ENCODE assay signal across 22 mouse cellular contexts in the genomic region with DNA sequence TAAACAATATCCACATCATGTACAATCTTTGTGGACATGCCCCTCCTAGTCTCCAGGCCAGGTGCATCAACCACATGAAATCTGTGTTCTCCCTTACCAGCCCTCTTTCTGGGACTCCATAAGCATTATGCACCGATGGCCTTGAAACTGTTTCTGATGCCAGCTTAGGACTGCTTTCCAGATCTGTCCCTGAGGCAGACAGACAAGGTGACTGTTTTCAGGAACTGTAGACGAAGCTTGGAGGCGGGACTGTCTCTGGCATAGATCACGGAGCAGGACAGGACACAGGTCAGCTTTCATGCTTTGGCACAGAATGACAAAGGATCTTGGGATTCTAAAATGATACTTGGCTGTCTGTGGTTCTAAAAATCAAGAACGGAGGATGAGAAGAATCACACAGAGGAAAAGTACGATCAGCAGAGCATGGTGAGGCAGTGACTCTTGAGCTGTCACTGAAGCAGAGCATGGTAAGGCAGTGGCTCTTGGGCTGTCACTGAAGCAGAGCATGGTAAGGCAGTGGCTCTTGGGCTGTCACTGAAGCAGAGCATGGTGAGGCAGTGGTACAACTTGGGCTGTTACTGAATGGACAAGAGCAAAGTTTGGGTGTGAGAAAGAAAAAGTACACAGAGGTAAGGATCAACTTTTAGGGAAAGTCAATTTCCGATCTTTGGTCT.
DNase-seq lines count a peak whose midpoint lies in the region; ATAC-seq and TF ChIP-seq lines count a peak whose summit lies in the region.
"Had no signal": no experiment of that assay in that cellular context is flagged by ENCODE, and none has a peak within 500 bp of the region (broad histone marks: within the 10 kb centered on the region; RNA-seq: fewer than 3 reads in every experiment).

No protein-coding gene starts in this region.

- H3K9me3 ChIP-seq in heart, embryonic 13.5 days: no peaks in the 10 kb centered on the region
- no peaks in the 10 kb centered on the region for H3K9me3 ChIP-seq in intestine, embryonic 15.5 days
- no peaks in the 10 kb centered on the region for H3K9me3 ChIP-seq in intestine, embryonic 16.5 days (ENCODE audit: control insufficient read depth, low read length)
- no peaks in the 10 kb centered on the region for H3K9me3 ChIP-seq in liver, embryonic 12.5 days (replicated peaks)
- H3K9me3 ChIP-seq: forebrain, embryonic 13.5 days; limb, embryonic 10.5 days; limb, embryonic 15.5 days; liver, embryonic 15.5 days had no signal

- H3K4me3 ChIP-seq in heart, embryonic 13.5 days: no peak overlapping the region
- no peak overlapping the region for H3K4me3 ChIP-seq in intestine, embryonic 15.5 days (replicated peaks)
- no peak overlapping the region for H3K4me3 ChIP-seq in intestine, embryonic 16.5 days (ENCODE audit: low read length)
- no peak overlapping the region for H3K4me3 ChIP-seq in liver, adult 2 months (ENCODE audit: insufficient read depth, low read depth, low read length)
- H3K4me3 ChIP-seq in liver, embryonic 12.5 days: no peak overlapping the region
- H3K4me3 ChIP-seq: forebrain, embryonic 13.5 days; limb, embryonic 10.5 days; limb, embryonic 15.5 days; liver, embryonic 15.5 days had no signal

- H3K27ac ChIP-seq in heart, embryonic 13.5 days (replicated peaks): peak overlapping the region; percentile 41
- no peak overlapping the region for H3K27ac ChIP-seq in intestine, embryonic 15.5 days
- no peak overlapping the region for H3K27ac ChIP-seq in intestine, embryonic 16.5 days (ENCODE audit: low read length)
- no peak overlapping the region for H3K27ac ChIP-seq in liver, adult 2 months (replicated peaks; ENCODE audit: insufficient read depth, low read depth, low read length)
- no peak overlapping the region for H3K27ac ChIP-seq in liver, embryonic 12.5 days
- H3K27ac ChIP-seq: forebrain, embryonic 13.5 days; hindbrain, embryonic 14.5 days; limb, embryonic 10.5 days; limb, embryonic 15.5 days; liver, embryonic 15.5 days had no signal

- intact Hi-C loops in heart, postnatal 10 days (cut with DNase I): no loop called here

- H3K36me3 ChIP-seq in heart, embryonic 13.5 days: no peaks in the 10 kb centered on the region
- no peaks in the 10 kb centered on the region for H3K36me3 ChIP-seq in intestine, embryonic 15.5 days
- H3K36me3 ChIP-seq in intestine, embryonic 16.5 days (ENCODE audit: control insufficient read depth, insufficient read depth, low read length): no peaks in the 10 kb centered on the region
- H3K36me3 ChIP-seq in liver, adult 2 months (ENCODE audit: control insufficient read depth, insufficient read depth, low read length): no peaks in the 10 kb centered on the region
- H3K36me3 ChIP-seq in liver, embryonic 12.5 days: no peaks in the 10 kb centered on the region
- H3K36me3 ChIP-seq: G1E; limb, embryonic 10.5 days; limb, embryonic 15.5 days; liver, embryonic 15.5 days had no signal

- no peak for TF ChIP-seq CTCF in liver, adult 2 months (IDR thresholded peaks at IDR 0.05; ENCODE audit: low read depth, low read length)

- 51% methylated on average over 7 of the region's 7 CpGs for WGBS in heart, embryonic 13.5 days
- 68% methylated on average over 7 of the region's 7 CpGs for WGBS in intestine, embryonic 15.5 days
- WGBS in intestine, embryonic 16.5 days: 71% methylated on average over 7 of the region's 7 CpGs
- 50% methylated on average over 7 of the region's 7 CpGs for WGBS in liver, adult 2 months
- WGBS in liver, embryonic 12.5 days (ENCODE audit: insufficient replicate concordance): 70% methylated on average over 7 of the region's 7 CpGs

- H3K79me2 ChIP-seq in liver, adult 2 months (ENCODE audit: control insufficient read depth, insufficient read depth, low read length): no peaks in the 10 kb centered on the region

- no peaks in the 10 kb centered on the region for H3K27me3 ChIP-seq in heart, embryonic 13.5 days (replicated peaks)
- no peaks in the 10 kb centered on the region for H3K27me3 ChIP-seq in intestine, embryonic 15.5 days (replicated peaks)
- H3K27me3 ChIP-seq in intestine, embryonic 16.5 days (replicated peaks; ENCODE audit: control insufficient read depth, insufficient read depth, low read length): no peaks in the 10 kb centered on the region
- no peaks in the 10 kb centered on the region for H3K27me3 ChIP-seq in liver, adult 2 months (ENCODE audit: control insufficient read depth, insufficient read depth, low read length)
- H3K27me3 ChIP-seq in liver, embryonic 12.5 days (replicated peaks): no peaks in the 10 kb centered on the region
- H3K27me3 ChIP-seq: forebrain, embryonic 13.5 days; limb, embryonic 15.5 days; liver, embryonic 15.5 days had no signal

- no peak overlapping the region for H3K9ac ChIP-seq in heart, embryonic 13.5 days
- no peak overlapping the region for H3K9ac ChIP-seq in intestine, embryonic 15.5 days
- no peak overlapping the region for H3K9ac ChIP-seq in intestine, embryonic 16.5 days (ENCODE audit: low read depth, low read length)
- no peak overlapping the region for H3K9ac ChIP-seq in liver, adult 2 months (ENCODE audit: low read depth, low read length)
- H3K9ac ChIP-seq in liver, embryonic 12.5 days: no peak overlapping the region
- H3K9ac ChIP-seq: forebrain, embryonic 13.5 days; hindbrain, embryonic 14.5 days; limb, embryonic 15.5 days; liver, embryonic 15.5 days; lung, embryonic 14.5 days had no signal

- peak; percentile 29; the same call in 1 of the 2 replicates for ATAC-seq in frontal cortex, adult (ENCODE audit: low TSS enrichment)
- ATAC-seq in heart, embryonic 13.5 days (ENCODE audit: extremely low read depth, insufficient number of reproducible peaks, low FRiP score, low TSS enrichment): no peak
- ATAC-seq in intestine, embryonic 15.5 days: 0 out of 2 replicates have a peak, but pooled peaks have one; percentile 28
- ATAC-seq in intestine, embryonic 16.5 days: no peak
- no peak for ATAC-seq in liver, embryonic 12.5 days
- ATAC-seq: forebrain, embryonic 13.5 days had no signal

- DNase-seq in frontal cortex, postnatal 10 days (ENCODE audit: low spot score in 2 of 2): no peak
- no peak for DNase-seq in heart, postnatal 10 days
- peak; percentile 56 for DNase-seq in liver, adult 2 months (ENCODE audit: extremely low read depth, low read depth, low spot score)
- DNase-seq: adrenal gland, adult 8-10 months; cerebellum, adult 8-10 months; cerebellum, postnatal 36 days; layer of hippocampus, adult 9-11 months; lung, embryonic 14.5 days; lung, postnatal 14 days; midbrain, embryonic 14.5 days; thymus, postnatal 4 days had no signal

- no peak for TF ChIP-seq POLR2A in liver, adult 2 months (IDR thresholded peaks at IDR 0.05; ENCODE audit: extremely low read depth, insufficient read depth, low read length)

- H3K4me1 ChIP-seq in heart, embryonic 13.5 days: peaks cover 27% of the 10 kb centered on the region
- H3K4me1 ChIP-seq in intestine, embryonic 15.5 days (replicated peaks): 0 out of 2 replicates have a peak, but pooled peaks cover 7% of the 10 kb centered on the region
- H3K4me1 ChIP-seq in intestine, embryonic 16.5 days (ENCODE audit: control insufficient read depth, insufficient read depth, low read length): no peaks in the 10 kb centered on the region
- H3K4me1 ChIP-seq in liver, adult 2 months (ENCODE audit: control insufficient read depth, insufficient read depth, low read length): no peaks in the 10 kb centered on the region
- no peaks in the 10 kb centered on the region for H3K4me1 ChIP-seq in liver, embryonic 12.5 days
- H3K4me1 ChIP-seq: forebrain, embryonic 13.5 days; limb, embryonic 15.5 days; liver, embryonic 15.5 days had no signal

- H3K4me2 ChIP-seq in heart, embryonic 13.5 days: 0 out of 2 replicates have a peak overlapping the region, but pooled peaks have one; percentile 4
- H3K4me2 ChIP-seq in intestine, embryonic 15.5 days (replicated peaks): no peak overlapping the region
- H3K4me2 ChIP-seq in intestine, embryonic 16.5 days (ENCODE audit: low read depth, low read length): no peak overlapping the region
- H3K4me2 ChIP-seq in liver, embryonic 12.5 days: no peak overlapping the region
- H3K4me2 ChIP-seq: forebrain, embryonic 13.5 days; hindbrain, embryonic 14.5 days; limb, embryonic 15.5 days; liver, embryonic 15.5 days; lung, embryonic 14.5 days had no signal

Comparison
In these comparisons a context has a peak if more than half of its experiments do, and no peak if none do; other contexts are left out.
1. ATAC-seq: peak in frontal cortex, adult (single experiment) and intestine, embryonic 15.5 days (single experiment); none in heart, embryonic 13.5 days (single experiment), intestine, embryonic 16.5 days (single experiment) and liver, embryonic 12.5 days (single experiment).